Mouse (Mus musculus): ENCODE measurements around the gene Fkbp2. TPM values are rescaled to one million over a fixed set of nuclear protein-coding genes. Genes with fewer than 3 reads are reported as not detected.
A peak's percentile ranks its signal among the peaks of the same experiment; 100 is the strongest.

Gene Fkbp2
- polyA plus RNA-seq, 1 experiment, result 96.8 TPM

- H3K79me2 ChIP-seq (ENCODE audit: control insufficient read depth, insufficient read depth), result no peaks in the 10 kb centered on the region
- H3K4me2 ChIP-seq (ENCODE audit: low read depth), result peak overlapping the region; percentile 98
- no peaks in the 10 kb centered on the region for H3K27me3 ChIP-seq (ENCODE audit: control insufficient read depth, insufficient read depth, insufficient read length)
- peak overlapping the region; percentile 63 for H3ac ChIP-seq (ENCODE audit: control insufficient read depth, insufficient read length)
- peak overlapping the region; percentile 86 for H3K4me3 ChIP-seq
- no peaks in the 10 kb centered on the region for H3K36me3 ChIP-seq (ENCODE audit: control insufficient read depth, insufficient read depth)
- TF ChIP-seq POLR2A (IDR thresholded peaks at IDR 0.05; ENCODE audit: insufficient read length, low read depth) (peak; percentile 14), POLR2AphosphoS2 (IDR thresholded peaks at IDR 0.05; ENCODE audit: insufficient read length, low read depth) (peak; percentile 6), MYOG (IDR thresholded peaks at IDR 0.05; ENCODE audit: control insufficient read depth in 1 of 3, insufficient read depth in 1 of 3, insufficient read length in 2 of 3, low read depth in 2 of 3) (peak in 1 of 3 experiments; percentile 6), CEBPB (IDR thresholded peaks at IDR 0.05; ENCODE audit: insufficient read depth, poor library complexity, severe bottlenecking) (no peak)
These were observed 27.6 kb downstream of the Fkbp2 start for GRCm38 (mm10) chr19:6952712-6953037.

GRCm38 (mm10) chr19:6951994-6952711 is 28.1 kb downstream of the Fkbp2 start:
- TF ChIP-seq TCF3 (IDR thresholded peaks at IDR 0.05; ENCODE audit: insufficient read length, low read depth), result no peak
- no peak for TF ChIP-seq SRF (IDR thresholded peaks at IDR 0.05; ENCODE audit: control insufficient read depth, insufficient read length, low read depth)
- no peak for TF ChIP-seq MAX (IDR thresholded peaks at IDR 0.05; ENCODE audit: low read depth)
- TF ChIP-seq MYOG (IDR thresholded peaks at IDR 0.05; ENCODE audit: control insufficient read depth in 1 of 3, insufficient read depth in 1 of 3, insufficient read length in 2 of 3, low read depth in 2 of 3), result no peak
- TF ChIP-seq POLR2AphosphoS2 (IDR thresholded peaks at IDR 0.05; ENCODE audit: insufficient read length, low read depth), result peak; percentile 88
- peak in 1 of 3 experiments; percentile 8 for TF ChIP-seq MYOD1 (IDR thresholded peaks at IDR 0.05; ENCODE audit: control insufficient read depth in 1 of 3, insufficient read length in 2 of 3, low read depth in 2 of 3)
- no peak for TF ChIP-seq USF1 (IDR thresholded peaks at IDR 0.05; ENCODE audit: low read depth)
- no peak for TF ChIP-seq E2F4 (IDR thresholded peaks at IDR 0.05; ENCODE audit: insufficient read depth)
- peak; percentile 54 for TF ChIP-seq POLR2A (IDR thresholded peaks at IDR 0.05; ENCODE audit: insufficient read length, low read depth)
- no peak for TF ChIP-seq TCF12 (IDR thresholded peaks at IDR 0.05; ENCODE audit: insufficient read depth, poor library complexity, severe bottlenecking)
- TF ChIP-seq REST (IDR thresholded peaks at IDR 0.05; ENCODE audit: insufficient read depth, insufficient read length), result no peak
- TF ChIP-seq CEBPB (IDR thresholded peaks at IDR 0.05; ENCODE audit: insufficient read depth, poor library complexity, severe bottlenecking), result 0 out of 2 replicates have a peak, but pooled peaks have one; percentile 12
- Histone ChIP-seq H3K4me2 (ENCODE audit: low read depth) (peak overlapping the region; percentile 98), H3ac (ENCODE audit: control insufficient read depth, insufficient read length) (peak overlapping the region; percentile 63), H3K79me2 (ENCODE audit: control insufficient read depth, insufficient read depth) (no peaks in the 10 kb centered on the region), H3K36me3 (ENCODE audit: control insufficient read depth, insufficient read depth) (no peaks in the 10 kb centered on the region), H3K27me3 (ENCODE audit: control insufficient read depth, insufficient read depth, insufficient read length) (no peaks in the 10 kb centered on the region), H3K4me3 (peak overlapping the region; percentile 86)

GRCm38 (mm10) chr19:6951381-6951968 is 28.8 kb downstream of the Fkbp2 start:
- H3K27me3 ChIP-seq (ENCODE audit: control insufficient read depth, insufficient read depth, insufficient read length), result no peaks in the 10 kb centered on the region
- TF ChIP-seq MAX (IDR thresholded peaks at IDR 0.05; ENCODE audit: low read depth) (peak; percentile 18), POLR2AphosphoS2 (IDR thresholded peaks at IDR 0.05; ENCODE audit: insufficient read length, low read depth) (peak; percentile 79), SRF (IDR thresholded peaks at IDR 0.05; ENCODE audit: control insufficient read depth, insufficient read length, low read depth) (peak; percentile 21), POLR2A (IDR thresholded peaks at IDR 0.05; ENCODE audit: insufficient read length, low read depth) (peak; percentile 72), MYOD1 (IDR thresholded peaks at IDR 0.05; ENCODE audit: control insufficient read depth in 1 of 3, insufficient read length in 2 of 3, low read depth in 2 of 3) (no peak)
- H3K79me2 ChIP-seq (ENCODE audit: control insufficient read depth, insufficient read depth), result no peaks in the 10 kb centered on the region
- H3K36me3 ChIP-seq (ENCODE audit: control insufficient read depth, insufficient read depth), result no peaks in the 10 kb centered on the region
- peak overlapping the region; percentile 98 for H3K4me2 ChIP-seq (ENCODE audit: low read depth)
- peak overlapping the region; percentile 63 for H3ac ChIP-seq (ENCODE audit: control insufficient read depth, insufficient read length)
- peak overlapping the region; percentile 86 for H3K4me3 ChIP-seq

DNA sequence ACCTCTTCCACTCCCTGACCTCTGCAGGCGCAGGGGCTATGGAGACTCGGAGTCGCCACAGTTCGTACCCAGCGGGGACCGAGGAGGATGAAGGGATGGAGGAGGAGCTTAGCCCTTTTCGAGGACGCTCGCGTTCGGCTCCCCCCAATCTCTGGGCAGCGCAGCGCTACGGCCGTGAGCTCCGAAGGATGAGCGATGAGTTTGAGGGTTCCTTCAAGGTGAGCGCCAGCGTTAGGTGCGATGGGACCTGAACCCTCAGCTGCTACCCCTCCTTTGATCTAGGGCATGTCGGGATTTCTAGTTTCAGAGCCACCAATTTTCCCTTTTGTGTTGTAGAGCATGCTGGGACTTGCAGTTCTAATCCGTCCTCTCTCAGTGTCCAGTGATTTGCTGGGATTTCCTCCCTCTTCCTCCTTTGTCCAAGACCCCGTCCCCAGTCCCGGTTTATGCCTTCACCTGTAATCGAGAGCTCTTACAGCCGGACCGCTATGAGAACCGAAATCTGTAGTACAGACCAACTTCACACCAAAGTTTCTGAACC is 29.6 kb downstream of the Fkbp2 start:
- Histone ChIP-seq H3K4me3 (peak overlapping the region; percentile 86), H3K27me3 (ENCODE audit: control insufficient read depth, insufficient read depth, insufficient read length) (no peaks in the 10 kb centered on the region), H3K4me2 (ENCODE audit: low read depth) (peak overlapping the region; percentile 87), H3K36me3 (ENCODE audit: control insufficient read depth, insufficient read depth) (no peaks in the 10 kb centered on the region), H3ac (ENCODE audit: control insufficient read depth, insufficient read length) (peak overlapping the region; percentile 63), H3K79me2 (ENCODE audit: control insufficient read depth, insufficient read depth) (no peaks in the 10 kb centered on the region)
- TF ChIP-seq POLR2AphosphoS2 (IDR thresholded peaks at IDR 0.05; ENCODE audit: insufficient read length, low read depth) (peak; percentile 94), USF1 (IDR thresholded peaks at IDR 0.05; ENCODE audit: low read depth) (no peak), SRF (IDR thresholded peaks at IDR 0.05; ENCODE audit: control insufficient read depth, insufficient read length, low read depth) (no peak), POLR2A (IDR thresholded peaks at IDR 0.05; ENCODE audit: insufficient read length, low read depth) (peak; percentile 74)

DNA sequence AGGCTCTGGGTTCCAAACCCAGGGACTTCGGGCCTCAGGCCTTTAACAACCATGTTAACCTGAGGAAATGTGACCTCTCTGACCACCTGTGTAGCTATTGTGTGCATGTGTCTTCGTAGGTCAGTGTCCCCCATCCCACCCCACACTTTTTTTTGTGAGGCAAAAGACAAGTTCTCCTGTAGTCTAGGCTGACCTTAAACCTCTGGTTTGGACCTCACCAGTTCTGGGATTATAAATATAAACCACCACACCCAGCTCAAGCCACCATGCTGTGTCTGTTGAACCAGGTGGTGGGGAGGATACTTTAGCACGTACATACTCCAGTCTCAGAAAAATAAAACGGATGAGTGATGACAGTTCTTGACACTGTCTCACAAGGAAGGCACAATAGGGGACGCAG is 30.4 kb downstream of the Fkbp2 start:
- H3ac ChIP-seq (ENCODE audit: control insufficient read depth, insufficient read length), result peak overlapping the region; percentile 63
- TF ChIP-seq CEBPB (IDR thresholded peaks at IDR 0.05; ENCODE audit: insufficient read depth, poor library complexity, severe bottlenecking) (no peak), POLR2A (IDR thresholded peaks at IDR 0.05; ENCODE audit: insufficient read length, low read depth) (no peak)
- H3K27me3 ChIP-seq (ENCODE audit: control insufficient read depth, insufficient read depth, insufficient read length), result no peaks in the 10 kb centered on the region
- H3K36me3 ChIP-seq (ENCODE audit: control insufficient read depth, insufficient read depth), result no peaks in the 10 kb centered on the region
- H3K4me2 ChIP-seq (ENCODE audit: low read depth), result peak overlapping the region; percentile 87
- no peaks in the 10 kb centered on the region for H3K79me2 ChIP-seq (ENCODE audit: control insufficient read depth, insufficient read depth)
- H3K4me3 ChIP-seq, result peak overlapping the region; percentile 86

Data from myocyte (in vitro differentiated cells).